Mouse (Mus musculus) gastrocnemius, adult 8-10 months (tissue): ENCODE measurements around the gene Kansl3. TPM values are rescaled to one million over a fixed set of nuclear protein-coding genes. Genes with fewer than 3 reads are reported as not detected.

Experiments
- DNase-seq, 2 experiments: peaks; one replicate each; pipeline ENCODE4 v3.0.0; 2022; ENCODE audit warnings: low spot score in 2 of 2
- total RNA-seq, 4 experiments: library from RNA; stranded (reverse); gene quantifications; 2 replicates each; pipeline ENCODE4 v1.2.4; 2022

The Kansl3 gene
- total RNA-seq, 4 experiments from 2014 or later, result 34.1 to 50.1 (median 38.7) TPM

- DNase-seq, result no peak
These were observed 47.0 kb downstream of the Kansl3 start for GRCm38 (mm10) chr1:36321829-36322573.

GRCm38 (mm10) chr1:36321164-36321563 is 47.8 kb downstream of the Kansl3 start:
- no peak for DNase-seq

DNA sequence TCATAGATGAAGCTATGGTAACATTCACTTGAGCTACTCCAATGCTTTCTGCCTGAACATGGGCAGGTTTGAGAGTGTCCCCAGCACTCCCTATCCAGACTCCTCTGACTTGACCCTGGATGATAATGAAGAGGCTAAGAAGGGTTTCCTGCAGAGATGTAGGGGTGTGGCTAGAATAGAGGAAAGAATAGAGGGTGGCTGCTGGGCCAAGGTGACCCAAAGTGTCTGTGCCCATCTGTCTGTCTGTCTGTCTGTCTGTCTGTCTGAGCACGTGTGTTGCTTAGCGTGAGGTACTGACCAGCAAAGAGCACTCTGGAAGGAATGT is 53.2 kb downstream of the Kansl3 start:
- DNase-seq, result no peak

- no peak for DNase-seq
These were observed 53.8 kb downstream of the Kansl3 start for GRCm38 (mm10) chr1:36314959-36315775.

- DNase-seq, result no peak
These were observed 59.5 kb downstream of the Kansl3 start for GRCm38 (mm10) chr1:36309498-36309901.

- DNase-seq, result no peak
These were observed 60.0 kb downstream of the Kansl3 start for GRCm38 (mm10) chr1:36308966-36309475.

- DNase-seq, result no peak
These were observed 60.5 kb downstream of the Kansl3 start for GRCm38 (mm10) chr1:36308451-36308901.

- peak; percentile 73 to 85 for DNase-seq
These were observed 61.3 kb downstream of the Kansl3 start, which contains the start of gene Arid5a for GRCm38 (mm10) chr1:36307495-36308280. TSS of gene Arid5a (plus strand) at chr1:36307733.

GRCm38 (mm10) chr1:36307121-36307494 is 61.9 kb downstream of the Kansl3 start:
- no peak for DNase-seq

DNA sequence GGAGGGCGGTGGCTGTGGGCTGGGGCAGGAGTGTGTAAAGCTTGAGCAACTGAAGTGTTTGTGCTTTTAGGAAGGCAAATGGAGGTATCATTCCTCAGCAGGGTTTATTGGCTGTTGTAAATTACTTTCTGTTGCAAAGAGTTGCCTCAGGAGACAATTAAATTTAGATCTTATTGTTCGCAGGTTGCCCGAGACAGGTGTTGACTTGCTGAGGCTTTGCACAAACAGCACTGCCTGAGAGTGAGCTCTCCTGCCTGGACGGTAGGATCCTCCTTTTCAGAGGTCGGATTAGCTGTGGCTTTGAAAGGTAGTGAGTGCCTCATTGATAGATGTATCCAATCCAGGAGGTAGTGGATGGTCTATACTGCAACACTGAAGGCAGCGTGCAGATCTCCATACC is 62.9 kb downstream of the Kansl3 start:
- no peak for DNase-seq

DNA sequence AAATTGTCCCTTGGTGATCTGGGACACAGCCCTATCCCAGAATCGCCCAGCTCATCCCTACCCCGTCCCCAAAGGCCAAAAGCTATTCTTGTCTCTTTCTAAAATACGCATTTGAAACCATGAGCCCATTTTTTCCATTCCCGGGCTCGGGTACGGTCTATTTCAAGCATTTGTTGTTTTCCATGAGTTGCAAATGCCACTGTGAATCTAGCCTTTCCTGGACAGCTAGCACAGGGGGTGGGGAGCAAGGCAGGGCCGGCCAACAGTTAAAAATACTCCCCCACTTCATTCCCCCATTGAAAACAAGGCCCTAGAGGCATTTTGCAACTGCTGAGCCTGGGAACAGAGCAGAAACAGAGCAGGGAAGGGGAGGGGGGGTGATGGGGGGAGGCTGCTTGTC is 64.2 kb downstream of the Kansl3 start:
- DNase-seq, result peak; percentile 74 to 79

DNA sequence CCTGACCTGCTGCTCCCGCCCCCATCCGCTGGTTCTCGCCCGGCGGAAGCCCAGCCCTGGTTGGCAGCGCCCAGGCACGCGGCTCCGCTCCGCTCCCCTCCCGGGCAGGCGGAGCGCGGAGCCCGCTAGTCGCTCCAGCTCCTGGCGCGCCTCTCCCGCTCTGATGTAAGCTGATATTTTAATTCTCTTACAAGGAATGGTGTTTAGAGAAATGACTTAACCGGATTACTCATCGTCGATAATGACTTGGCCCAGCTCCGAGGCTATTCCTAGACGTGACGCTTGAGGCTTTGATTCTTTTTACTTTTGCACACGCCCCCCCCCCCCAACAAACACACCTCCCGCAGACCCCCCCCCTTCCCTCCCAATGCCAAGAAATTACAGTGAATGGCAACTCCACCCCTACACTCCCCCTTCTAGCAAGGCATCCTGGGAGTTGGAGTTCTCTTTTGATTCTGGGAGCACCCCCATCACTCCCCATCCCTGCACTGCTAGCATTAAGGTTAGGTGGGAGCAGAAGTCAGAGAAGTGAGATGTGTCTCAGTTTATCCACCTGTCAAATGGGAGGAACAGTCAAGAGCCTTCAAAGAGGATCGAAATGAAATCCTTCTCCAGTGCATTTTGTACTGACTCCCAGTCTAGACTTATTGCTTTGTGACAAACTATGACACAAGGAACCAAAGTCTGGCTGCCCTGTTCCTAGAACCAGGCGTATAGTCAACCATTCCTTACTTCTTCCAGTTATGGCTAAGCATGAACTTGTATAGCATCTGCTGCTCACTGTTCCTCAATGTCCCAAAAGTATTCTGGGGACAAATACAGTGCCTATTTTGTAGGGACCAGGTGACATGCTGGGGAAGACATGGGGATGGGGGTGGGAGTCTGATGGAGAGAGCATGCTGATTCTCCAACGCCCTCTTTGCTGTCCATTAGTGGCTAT is 65.3 kb downstream of the Kansl3 start:
- peak; percentile 80 to 87 for DNase-seq

DNA sequence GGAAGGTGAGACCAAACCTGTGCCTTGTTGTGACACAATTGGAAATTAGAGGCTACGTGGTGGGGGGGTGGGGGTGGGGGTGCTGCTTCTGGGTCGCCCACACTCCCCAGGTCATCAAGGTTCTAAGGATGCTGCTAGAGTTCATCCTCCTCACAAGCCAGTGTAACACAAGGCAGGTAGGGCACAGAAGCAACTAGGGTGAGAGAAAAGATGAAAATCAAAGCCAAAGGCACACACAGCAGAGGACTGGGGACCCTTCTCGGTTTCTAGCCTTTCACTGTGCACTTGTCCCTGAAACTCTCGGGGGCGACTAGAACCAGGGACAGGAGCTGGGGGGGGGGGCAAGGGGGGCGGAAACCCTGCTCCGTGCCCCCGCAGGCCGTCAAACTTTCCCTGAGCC is 66.0 kb downstream of the Kansl3 start:
- DNase-seq, result no peak

DNA sequence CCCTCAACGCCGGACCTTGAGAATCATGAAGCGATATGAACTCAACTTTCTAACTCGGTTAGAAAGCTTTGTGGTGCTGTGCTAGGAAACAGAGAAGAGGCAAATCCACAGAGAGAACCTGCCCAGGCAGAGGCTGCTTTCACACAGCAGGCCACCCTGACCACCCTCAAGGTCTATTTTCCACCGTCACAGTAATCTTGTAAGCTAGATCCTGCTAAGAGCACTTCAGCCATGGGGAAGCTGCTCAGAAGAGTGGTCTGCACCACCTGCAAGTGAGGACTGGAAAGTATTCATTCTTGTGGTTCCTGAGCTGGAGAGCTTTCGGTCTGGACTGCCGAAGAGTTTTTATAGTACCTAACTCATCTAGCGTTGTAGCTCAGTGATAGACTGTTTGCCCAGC is 66.7 kb downstream of the Kansl3 start:
- no peak for DNase-seq

GRCm38 (mm10) chr1:36300486-36300885 is 68.5 kb downstream of the Kansl3 start:
- no peak for DNase-seq

DNA sequence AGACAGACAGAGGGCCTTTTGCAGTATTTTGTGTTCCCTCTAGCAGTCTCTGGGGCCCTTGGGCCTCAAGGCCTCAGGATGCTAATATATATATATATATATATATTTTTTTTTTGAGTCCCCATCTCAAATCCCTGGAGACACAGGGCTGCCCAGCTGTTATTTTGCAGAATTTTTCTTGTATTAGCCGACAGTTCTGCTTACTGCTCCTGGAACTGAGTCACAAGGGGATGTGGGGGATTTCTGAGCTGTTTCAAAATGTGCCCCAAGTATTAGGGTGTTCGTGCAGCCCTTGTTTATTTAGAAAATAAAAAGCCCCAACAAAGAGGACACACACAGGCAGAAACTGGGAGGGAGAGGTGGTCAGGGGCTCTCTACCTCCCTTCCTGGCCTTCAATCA is 69.3 kb downstream of the Kansl3 start:
- no peak for DNase-seq

- no peak for DNase-seq
These were observed 69.9 kb downstream of the Kansl3 start for GRCm38 (mm10) chr1:36299126-36299525.

DNA sequence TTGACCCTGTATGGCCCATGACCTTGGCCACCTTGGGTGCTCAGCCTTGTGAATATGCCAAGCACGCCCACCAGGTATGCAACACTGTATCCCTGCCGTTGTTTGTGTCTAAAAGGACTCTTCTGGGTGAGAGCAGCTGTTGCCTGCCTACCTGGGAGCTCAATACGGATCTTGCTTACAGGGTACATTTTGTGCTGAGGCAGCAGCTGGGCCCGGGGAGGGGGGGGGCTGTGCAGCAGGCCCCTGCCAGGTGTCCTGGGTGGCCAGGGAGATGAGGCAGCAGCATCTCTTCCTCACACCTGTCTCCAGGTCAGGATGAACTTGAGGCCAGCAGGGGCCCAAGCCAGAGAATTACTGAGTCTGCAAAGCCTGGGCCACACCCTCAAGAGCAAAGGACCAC is 70.9 kb downstream of the Kansl3 start:
- DNase-seq, result no peak

DNA sequence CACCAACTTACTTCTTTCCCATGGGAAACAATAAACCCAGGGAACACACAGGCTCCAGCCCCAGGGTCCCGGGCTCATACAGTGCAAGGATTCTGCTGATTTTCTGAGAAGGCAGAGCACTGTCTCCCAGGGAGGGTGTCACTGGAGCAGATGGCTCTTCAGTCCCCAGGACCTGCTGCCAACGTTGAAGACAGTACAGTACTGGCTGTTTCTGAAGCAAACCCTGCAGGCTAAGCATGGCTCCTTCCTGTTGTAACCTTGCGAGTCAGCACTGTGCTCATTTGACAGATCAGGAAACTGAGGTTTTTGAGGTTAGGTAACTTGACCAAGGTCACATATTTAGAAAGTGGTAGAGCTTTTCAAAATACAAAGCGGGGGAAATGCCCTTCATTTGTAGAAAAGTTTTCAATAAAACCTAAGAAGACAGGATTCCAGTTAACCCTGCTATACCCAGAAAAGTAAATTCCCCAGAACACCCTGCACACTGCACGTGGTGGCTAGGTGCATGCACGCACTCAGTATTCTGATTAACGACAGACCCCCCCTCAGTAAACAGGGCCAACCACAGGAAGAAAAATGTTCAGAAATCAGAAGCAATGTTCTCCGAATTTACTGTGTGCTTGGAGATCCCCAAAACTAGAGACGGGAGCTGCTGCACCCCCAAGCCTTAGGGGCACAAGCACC is 72.4 kb downstream of the Kansl3 start:
- DNase-seq, result no peak

DNA sequence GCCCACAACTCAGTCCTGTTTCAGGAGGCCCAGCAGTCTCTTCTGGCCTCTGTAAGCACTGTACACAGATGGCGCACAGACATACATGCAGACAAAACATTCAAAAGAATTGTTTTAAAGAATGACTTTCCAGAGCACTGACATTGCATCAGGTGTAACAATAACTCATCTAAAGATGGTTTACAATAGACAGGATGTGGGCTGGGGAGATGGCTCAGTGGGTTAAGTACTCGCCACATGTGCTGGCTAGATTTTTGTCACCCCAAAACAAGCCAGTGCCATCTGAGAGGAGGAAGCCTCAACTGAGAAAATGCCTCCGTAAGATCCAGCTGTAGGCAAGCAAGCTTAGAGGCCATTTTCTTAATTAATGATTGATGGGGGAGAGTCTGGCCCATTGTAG is 74.6 kb downstream of the Kansl3 start:
- no peak for DNase-seq
